Mouse (Mus musculus) kidney, adult 2 months (tissue): ENCODE results near the gene Gm21083. TPM values are rescaled to one million over a fixed set of nuclear protein-coding genes. Genes with fewer than 3 reads are reported as not detected.
"Not testable (repeated sequence)": the region's sequence is repeated elsewhere in the genome, so short reads cannot be mapped to it uniquely, and the experiment has no call there.

ENCODE experiments used
- DNase-seq: peaks from one replicate; pipeline ENCODE4 v3.0.0; 2021
- H3K27ac ChIP-seq: fragments of 200-500 bp; 2 replicates; pipeline ENCODE4 v1.5.1; 2012; ENCODE audit warnings: low read depth, low read length, control low read depth, inconsistent platforms; ENCODE audit not compliant: insufficient read depth
- H3K27me3 ChIP-seq: fragments of 200-500 bp; replicated peaks from 2 replicates; pipeline ENCODE4 v1.6.1; 2012; ENCODE audit warnings: mild to moderate bottlenecking, moderate library complexity, low read length, inconsistent platforms; ENCODE audit not compliant: control insufficient read depth, insufficient read depth
- H3K36me3 ChIP-seq: fragments of 200-500 bp; 2 replicates; pipeline ENCODE4 v1.6.1; 2012; ENCODE audit warnings: mild to moderate bottlenecking, moderate library complexity, low read length, inconsistent platforms; ENCODE audit not compliant: control insufficient read depth, insufficient read depth
- H3K4me1 ChIP-seq: fragments of 200-500 bp; 2 replicates; pipeline ENCODE4 v1.6.1; 2011; ENCODE audit warnings: low read length; ENCODE audit not compliant: control insufficient read depth, insufficient read depth
- H3K4me3 ChIP-seq: fragments of 200-500 bp; 2 replicates; pipeline ENCODE4 v1.5.1; 2011; ENCODE audit warnings: mild to moderate bottlenecking, low read depth, low read length, control low read depth; ENCODE audit not compliant: insufficient read depth
- CTCF ChIP-seq: fragments of 200-500 bp; conservative IDR thresholded peaks from 2 replicates; pipeline ENCODE4 v1.5.1; 2011; ENCODE audit warnings: low read depth, mild to moderate bottlenecking, control low read depth, low read length, moderate library complexity, mixed read lengths; ENCODE audit not compliant: insufficient read depth, insufficient read length
- WGBS: fragments of 180-500 bp; shearing (Covaris S2); methylation state at CpG from one replicate; pipeline ENCODE4 v1.1.7; 2018; 5-methylcytosine and 5-hydroxymethylcytosine counted together
- polyA plus RNA-seq: library from polyadenylated mRNA; depleted of rRNA; stranded (reverse); fragments of >200 nt; gene quantifications from 2 replicates; pipeline ENCODE4 v1.2.3, GENCODE M21; 2012

Gene Gm21083
- polyA plus RNA-seq, 1 experiment: not detected

- H3K27ac ChIP-seq, H3K36me3 ChIP-seq, H3K4me1 ChIP-seq, H3K27me3 ChIP-seq, DNase-seq, H3K4me3 ChIP-seq: not testable (repeated sequence)
- peak; percentile 29; the same call in 1 of the 2 replicates for TF ChIP-seq CTCF
These were observed 9.2 kb downstream of the Gm21083 start for GRCm38 (mm10) chr5:15586351-15586750.

- WGBS: 34% methylated on average over 6 of the region's 6 CpGs
- not testable (repeated sequence) for H3K4me1 ChIP-seq, H3K4me3 ChIP-seq, H3K27ac ChIP-seq, H3K36me3 ChIP-seq, H3K27me3 ChIP-seq, DNase-seq
These were observed 11.2 kb downstream of the Gm21083 start for GRCm38 (mm10) chr5:15588291-15588690.

GRCm38 (mm10) chr5:15590635-15591034 is 13.5 kb downstream of the Gm21083 start:
- not testable (repeated sequence) for H3K4me1 ChIP-seq, H3K27ac ChIP-seq, H3K4me3 ChIP-seq, H3K36me3 ChIP-seq, H3K27me3 ChIP-seq, DNase-seq
- WGBS: 57% methylated on average over 5 of the region's 5 CpGs

- DNase-seq, H3K27ac ChIP-seq, H3K4me3 ChIP-seq, H3K4me1 ChIP-seq, H3K27me3 ChIP-seq, H3K36me3 ChIP-seq: not testable (repeated sequence)
- 70% methylated on average over 2 of the region's 2 CpGs for WGBS
These were observed 14.4 kb downstream of the Gm21083 start for GRCm38 (mm10) chr5:15591577-15591976.

GRCm38 (mm10) chr5:15598831-15599230 is 21.7 kb downstream of the Gm21083 start:
- H3K36me3 ChIP-seq, H3K27ac ChIP-seq, H3K4me1 ChIP-seq, H3K4me3 ChIP-seq, H3K27me3 ChIP-seq, DNase-seq: not testable (repeated sequence)

GRCm38 (mm10) chr5:15600342-15600741 is 23.2 kb downstream of the Gm21083 start:
- not testable (repeated sequence) for H3K36me3 ChIP-seq, H3K4me3 ChIP-seq, H3K4me1 ChIP-seq, H3K27me3 ChIP-seq, H3K27ac ChIP-seq
- peak; percentile 23 for DNase-seq
- WGBS: 35% methylated on average over 4 of the region's 4 CpGs

GRCm38 (mm10) chr5:15601481-15601880 is 24.3 kb downstream of the Gm21083 start:
- not testable (repeated sequence) for DNase-seq, H3K27me3 ChIP-seq, H3K27ac ChIP-seq, H3K36me3 ChIP-seq, H3K4me1 ChIP-seq, H3K4me3 ChIP-seq
- 59% methylated on average over 5 of the region's 5 CpGs for WGBS

- WGBS: 72% methylated on average over 3 of the region's 3 CpGs
These were observed 24.8 kb downstream of the Gm21083 start for GRCm38 (mm10) chr5:15601960-15602359.

GRCm38 (mm10) chr5:15602424-15602947 is 25.4 kb downstream of the Gm21083 start:
- H3K4me3 ChIP-seq, DNase-seq, H3K27ac ChIP-seq, H3K36me3 ChIP-seq, H3K4me1 ChIP-seq, H3K27me3 ChIP-seq: not testable (repeated sequence)
- WGBS: 57% methylated on average over 3 of the region's 3 CpGs

More at GRCm38 (mm10) chr5:15601960-15602359, 24.8 kb downstream of the Gm21083 start:
- not testable (repeated sequence) for H3K36me3 ChIP-seq, H3K4me3 ChIP-seq, H3K4me1 ChIP-seq, H3K27ac ChIP-seq, H3K27me3 ChIP-seq, DNase-seq

- not testable (repeated sequence) for H3K27ac ChIP-seq, DNase-seq, H3K27me3 ChIP-seq, H3K4me1 ChIP-seq, H3K4me3 ChIP-seq, H3K36me3 ChIP-seq
- 46% methylated on average over 2 of the region's 2 CpGs for WGBS
These were observed 25.9 kb downstream of the Gm21083 start for GRCm38 (mm10) chr5:15603008-15603407.

- not testable (repeated sequence) for H3K4me1 ChIP-seq, H3K4me3 ChIP-seq, H3K27me3 ChIP-seq, DNase-seq, H3K36me3 ChIP-seq, H3K27ac ChIP-seq
- 74% methylated on average over 8 of the region's 8 CpGs for WGBS
These were observed 26.5 kb downstream of the Gm21083 start for GRCm38 (mm10) chr5:15603585-15603984.

- not testable (repeated sequence) for H3K4me3 ChIP-seq, H3K36me3 ChIP-seq, H3K27me3 ChIP-seq, H3K27ac ChIP-seq, H3K4me1 ChIP-seq
- WGBS: 62% methylated on average over 6 of the region's 6 CpGs
- peak; percentile 23 for DNase-seq
These were observed 29.5 kb downstream of the Gm21083 start for GRCm38 (mm10) chr5:15606677-15607076.
